Mouse (Mus musculus): ENCODE measurements around the gene Grip2.

GRCm38 (mm10) chr6:91773951-91774350, 53.1 kb downstream of the Grip2 start:
- TF ChIP-seq CTCF (IDR thresholded peaks at IDR 0.05; ENCODE audit: control insufficient read depth, insufficient read depth, insufficient replicate concordance, low read depth, low read length): no peak
- no peak for TF ChIP-seq POLR2A (IDR thresholded peaks at IDR 0.05; ENCODE audit: control insufficient read depth, low read depth, low read length)
